Mouse (Mus musculus): ENCODE results near the gene Mapk8ip3.

Gene Mapk8ip3

DNA sequence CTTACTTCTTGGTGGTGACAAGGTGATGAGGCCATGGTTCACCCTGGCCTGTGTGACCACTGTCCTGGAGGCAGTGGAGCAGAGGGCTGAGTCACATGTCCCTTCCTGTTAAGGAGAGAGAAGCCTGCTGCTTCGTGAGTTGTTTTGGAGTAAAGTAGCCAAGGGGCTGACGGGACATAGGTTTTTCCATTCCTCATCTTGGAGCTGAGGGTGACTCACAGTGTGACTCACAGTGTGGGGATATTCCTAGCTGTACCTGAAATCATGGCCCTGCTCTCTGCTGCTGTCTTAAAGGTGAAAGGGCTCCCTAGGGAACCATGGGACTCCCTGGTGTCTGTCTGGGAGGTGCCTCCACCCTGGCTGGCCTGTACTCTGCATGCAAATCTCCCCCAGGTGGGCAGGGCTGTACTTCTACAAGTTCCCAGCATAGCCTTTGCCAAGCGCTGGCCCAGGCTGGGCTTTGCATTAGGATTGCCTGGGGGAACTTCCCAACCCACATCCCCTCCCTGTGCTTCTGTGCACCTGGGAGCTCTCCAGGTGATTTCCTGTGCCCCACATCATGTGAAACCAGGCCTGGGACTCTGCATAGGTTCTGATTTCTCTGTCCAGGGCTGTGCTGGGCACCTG is 80.8 kb downstream of the Mapk8ip3 start:
- DNase-seq (ENCODE audit: low read depth, low spot score) = no peak

GRCm38 (mm10) chr17:24851381-24852125 is 85.2 kb downstream of the Mapk8ip3 start:
- Histone ChIP-seq H3K27me3 (ENCODE audit: control insufficient read depth, insufficient read depth, low read length, poor library complexity, severe bottlenecking) (no peaks in the 10 kb centered on the region), H3K36me3 (ENCODE audit: control insufficient read depth, insufficient read depth, low read length, poor library complexity, severe bottlenecking) (peaks cover 7% of the 10 kb centered on the region)
- DNase-seq (ENCODE audit: low read depth, low spot score) = no peak

More for the DNA sequence above, 80.8 kb downstream of the Mapk8ip3 start:
- Histone ChIP-seq H3K36me3 (ENCODE audit: control insufficient read depth, insufficient read depth, low read length, poor library complexity, severe bottlenecking) (peaks cover 12% of the 10 kb centered on the region), H3K27me3 (ENCODE audit: control insufficient read depth, insufficient read depth, low read length, poor library complexity, severe bottlenecking) (no peaks in the 10 kb centered on the region)

- Histone ChIP-seq H3K27me3 (ENCODE audit: control insufficient read depth, insufficient read depth, low read length, poor library complexity, severe bottlenecking) (no peaks in the 10 kb centered on the region), H3K36me3 (ENCODE audit: control insufficient read depth, insufficient read depth, low read length, poor library complexity, severe bottlenecking) (peaks cover 7% of the 10 kb centered on the region)
- DNase-seq (ENCODE audit: low read depth, low spot score) = no peak
These were observed 86.0 kb downstream of the Mapk8ip3 start for GRCm38 (mm10) chr17:24850773-24851127.

DNA sequence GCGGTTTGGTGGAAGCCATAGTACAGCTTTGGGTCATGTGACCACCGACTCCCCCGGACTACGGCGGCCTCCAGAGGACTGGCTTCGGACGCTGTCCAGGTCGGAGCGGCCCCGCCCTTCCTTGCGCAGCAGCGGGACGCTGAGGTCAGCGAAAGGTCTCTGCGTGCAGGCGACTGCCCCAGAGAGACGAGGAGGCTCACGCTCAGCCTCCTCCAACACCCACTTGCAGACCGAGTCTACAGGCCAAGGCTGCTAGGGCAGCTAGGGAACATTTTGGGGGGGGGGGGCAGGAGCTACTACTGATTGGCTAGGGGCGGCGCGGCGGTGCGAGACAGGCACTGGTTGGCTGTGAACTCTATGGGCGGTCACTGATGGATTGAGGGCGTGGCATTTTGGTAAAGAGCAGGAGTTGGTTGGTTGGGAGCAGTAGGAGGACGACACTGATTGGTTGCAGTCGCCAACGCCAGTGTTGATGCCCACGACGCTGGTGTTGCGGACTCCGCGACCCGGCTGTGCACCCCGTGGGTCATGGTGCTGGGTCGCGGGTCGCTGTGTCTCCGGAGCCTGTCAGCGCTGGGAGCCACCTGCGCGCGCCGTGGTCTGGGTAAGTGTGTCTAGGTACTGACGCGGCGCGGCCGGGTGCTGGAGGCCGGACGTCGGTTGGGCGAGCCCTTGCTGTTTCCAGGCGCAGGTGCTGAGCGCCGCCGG is 86.6 kb downstream of the Mapk8ip3 start, which contains the start of gene Fahd1:
Fahd1 (minus strand) TSS at position 300 of the 708 bp plus-strand sequence.
- peak; percentile 98 for DNase-seq (ENCODE audit: low read depth, low spot score)
- Histone ChIP-seq H3K27me3 (ENCODE audit: control insufficient read depth, insufficient read depth, low read length, poor library complexity, severe bottlenecking) (peaks cover under 1% of the 10 kb centered on the region; the same call in 1 of the 2 replicates), H3K36me3 (ENCODE audit: control insufficient read depth, insufficient read depth, low read length, poor library complexity, severe bottlenecking) (peaks cover 7% of the 10 kb centered on the region)

- DNase-seq (ENCODE audit: low read depth, low spot score) = no peak
- Histone ChIP-seq H3K27me3 (ENCODE audit: control insufficient read depth, insufficient read depth, low read length, poor library complexity, severe bottlenecking) (peaks cover 2% of the 10 kb centered on the region; the same call in 1 of the 2 replicates), H3K36me3 (ENCODE audit: control insufficient read depth, insufficient read depth, low read length, poor library complexity, severe bottlenecking) (peaks cover 7% of the 10 kb centered on the region)
These were observed 87.1 kb downstream of the Mapk8ip3 start for GRCm38 (mm10) chr17:24849733-24850064.

DNA sequence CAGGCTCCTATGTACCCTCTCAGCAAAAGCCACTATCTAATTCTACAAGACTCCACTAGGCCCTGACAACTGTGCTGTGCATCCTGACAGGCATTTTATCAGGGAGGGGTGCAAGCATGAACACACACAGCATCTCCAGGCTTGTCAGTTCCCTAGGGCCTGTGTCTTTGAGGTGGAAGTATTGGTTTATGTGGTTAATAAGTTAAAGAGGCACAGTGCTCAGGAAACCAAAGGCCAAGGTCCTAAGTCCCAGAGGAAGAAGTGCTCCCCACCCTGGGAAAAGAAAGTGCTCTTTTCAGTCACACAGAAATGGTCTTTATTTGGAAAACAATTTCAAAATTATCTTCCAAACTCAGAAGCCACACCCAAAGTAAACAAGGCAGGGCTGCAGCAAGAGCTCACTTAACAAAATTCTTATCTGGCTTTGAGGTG is 88.2 kb downstream of the Mapk8ip3 start:
- Histone ChIP-seq H3K36me3 (ENCODE audit: control insufficient read depth, insufficient read depth, low read length, poor library complexity, severe bottlenecking) (peaks cover 2% of the 10 kb centered on the region), H3K27me3 (ENCODE audit: control insufficient read depth, insufficient read depth, low read length, poor library complexity, severe bottlenecking) (peaks cover 2% of the 10 kb centered on the region; the same call in 1 of the 2 replicates)
- no peak for DNase-seq (ENCODE audit: low read depth, low spot score)

- Histone ChIP-seq H3K27me3 (ENCODE audit: control insufficient read depth, insufficient read depth, low read length, poor library complexity, severe bottlenecking) (peaks cover 2% of the 10 kb centered on the region; the same call in 1 of the 2 replicates), H3K36me3 (ENCODE audit: control insufficient read depth, insufficient read depth, low read length, poor library complexity, severe bottlenecking) (no peaks in the 10 kb centered on the region)
- DNase-seq (ENCODE audit: low read depth, low spot score) = no peak
These were observed 89.4 kb downstream of the Mapk8ip3 start for GRCm38 (mm10) chr17:24847386-24847785.

DNA sequence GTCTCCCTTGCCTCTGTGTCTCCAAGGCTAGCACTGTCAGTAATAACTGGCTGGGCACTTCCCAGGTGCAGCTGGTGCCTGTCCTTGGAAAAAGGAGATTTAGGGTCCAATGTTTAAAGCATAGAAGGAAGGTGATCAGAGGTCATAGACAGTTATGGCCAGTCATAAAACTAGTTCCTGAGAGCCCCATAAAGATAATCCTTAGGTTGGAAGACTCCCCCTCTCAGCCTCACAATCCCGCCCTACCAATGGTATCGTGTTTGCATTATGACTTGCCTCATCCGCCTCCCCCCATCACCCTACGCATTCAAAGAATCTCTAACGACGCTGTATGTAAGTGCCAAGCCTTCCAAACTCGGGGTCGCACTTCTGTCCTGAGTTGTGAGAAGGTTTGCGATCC is 92.3 kb downstream of the Mapk8ip3 start:
- no peak for DNase-seq (ENCODE audit: low read depth, low spot score)
- H3K36me3 ChIP-seq (ENCODE audit: control insufficient read depth, insufficient read depth, low read length, poor library complexity, severe bottlenecking) = no peaks in the 10 kb centered on the region
- H3K27me3 ChIP-seq (ENCODE audit: control insufficient read depth, insufficient read depth, low read length, poor library complexity, severe bottlenecking) = peaks cover 2% of the 10 kb centered on the region; the same call in 1 of the 2 replicates

- no peak for DNase-seq (ENCODE audit: low read depth, low spot score)
- peaks cover 2% of the 10 kb centered on the region; the same call in 1 of the 2 replicates for H3K27me3 ChIP-seq (ENCODE audit: control insufficient read depth, insufficient read depth, low read length, poor library complexity, severe bottlenecking)
- no peaks in the 10 kb centered on the region for H3K36me3 ChIP-seq (ENCODE audit: control insufficient read depth, insufficient read depth, low read length, poor library complexity, severe bottlenecking)
These were observed 94.1 kb downstream of the Mapk8ip3 start for GRCm38 (mm10) chr17:24842631-24843030.
